ENCODE assay signal across 25 mouse cellular contexts in genomic region chr11:84518261-84518660, GRCm38 (mm10). TPM values are rescaled to one million over a fixed set of nuclear protein-coding genes. Genes with fewer than 3 reads are reported as not detected.
DNase-seq lines count a peak whose midpoint lies in the region; ATAC-seq and TF ChIP-seq lines count a peak whose summit lies in the region.
"Had no signal": no experiment of that assay in that cellular context is flagged by ENCODE, and none has a peak within 500 bp of the region (broad histone marks: within the 10 kb centered on the region; RNA-seq: fewer than 3 reads in every experiment).

No protein-coding gene starts in this region.

- H3K4me2 ChIP-seq in hindbrain, embryonic 11.5 days (replicated peaks; ENCODE audit: low read depth, low read length), result no peak overlapping the region
- H3K4me2 ChIP-seq in hindbrain, embryonic 13.5 days, result peak overlapping the region; percentile 58
- peak overlapping the region; percentile 44; the same call in 1 of the 2 replicates for H3K4me2 ChIP-seq in midbrain, postnatal 0 days (ENCODE audit: low read depth, low read length, poor library complexity, severe bottlenecking)
- H3K4me2 ChIP-seq: embryonic facial prominence, embryonic 15.5 days; forebrain, embryonic 15.5 days; limb, embryonic 13.5 days; liver, embryonic 12.5 days had no signal

- H3K4me3 ChIP-seq in hindbrain, embryonic 10.5 days, result 0 out of 2 replicates have a peak overlapping the region, but pooled peaks have one; percentile 7
- no peak overlapping the region for H3K4me3 ChIP-seq in hindbrain, embryonic 11.5 days (ENCODE audit: low read depth, low read length)
- peak overlapping the region; percentile 64 for H3K4me3 ChIP-seq in hindbrain, embryonic 13.5 days
- peak overlapping the region; percentile 49 for H3K4me3 ChIP-seq in midbrain, postnatal 0 days (ENCODE audit: low read depth, low read length)
- no peak overlapping the region for H3K4me3 ChIP-seq in heart, embryonic 10.5 days
- H3K4me3 ChIP-seq: embryonic facial prominence, embryonic 15.5 days; forebrain, embryonic 15.5 days; layer of hippocampus, adult 2 months; limb, embryonic 13.5 days; liver, embryonic 12.5 days had no signal

- no peak for ATAC-seq in hindbrain, embryonic 11.5 days (ENCODE audit: low FRiP score)
- no peak for ATAC-seq in hindbrain, embryonic 13.5 days (ENCODE audit: low FRiP score)
- no peak for ATAC-seq in midbrain, postnatal 0 days (ENCODE audit: low FRiP score)
- no peak for ATAC-seq in CD4-positive, CD25-positive, alpha-beta regulatory T cell, adult 4 months
- ATAC-seq: forebrain, embryonic 15.5 days; liver, embryonic 12.5 days had no signal

- H3K27ac ChIP-seq in hindbrain, embryonic 10.5 days, result no peak overlapping the region
- no peak overlapping the region for H3K27ac ChIP-seq in hindbrain, embryonic 11.5 days (ENCODE audit: low read depth, low read length)
- peak overlapping the region; percentile 96; the same call in 1 of the 2 replicates for H3K27ac ChIP-seq in hindbrain, embryonic 13.5 days
- no peak overlapping the region for H3K27ac ChIP-seq in midbrain, postnatal 0 days (ENCODE audit: low read depth, low read length)
- H3K27ac ChIP-seq in heart, embryonic 10.5 days, result no peak overlapping the region
- H3K27ac ChIP-seq: embryonic facial prominence, embryonic 15.5 days; forebrain, embryonic 15.5 days; layer of hippocampus, adult 2 months; limb, embryonic 13.5 days; liver, embryonic 12.5 days; stomach, postnatal 0 days had no signal

- 0 out of 2 replicates have a peak, but pooled peaks cover 4% of the 10 kb centered on the region for H3K9me3 ChIP-seq in hindbrain, embryonic 10.5 days
- no peaks in the 10 kb centered on the region for H3K9me3 ChIP-seq in hindbrain, embryonic 11.5 days (ENCODE audit: control insufficient read depth, low read length)
- H3K9me3 ChIP-seq in hindbrain, embryonic 13.5 days, result no peaks in the 10 kb centered on the region
- H3K9me3 ChIP-seq in midbrain, postnatal 0 days (ENCODE audit: low read length), result no peaks in the 10 kb centered on the region
- no peaks in the 10 kb centered on the region for H3K9me3 ChIP-seq in heart, embryonic 10.5 days
- H3K9me3 ChIP-seq: embryonic facial prominence, embryonic 15.5 days; forebrain, embryonic 15.5 days; limb, embryonic 13.5 days; liver, embryonic 12.5 days had no signal

- H3K9ac ChIP-seq in hindbrain, embryonic 11.5 days (ENCODE audit: low read depth, low read length), result no peak overlapping the region
- peak overlapping the region; percentile 93 for H3K9ac ChIP-seq in hindbrain, embryonic 13.5 days
- no peak overlapping the region for H3K9ac ChIP-seq in midbrain, postnatal 0 days (replicated peaks; ENCODE audit: low read length, poor library complexity, severe bottlenecking)
- H3K9ac ChIP-seq: embryonic facial prominence, embryonic 15.5 days; forebrain, embryonic 15.5 days; limb, embryonic 13.5 days; liver, embryonic 12.5 days had no signal

- WGBS in hindbrain, embryonic 10.5 days, result 30% methylated on average over 5 of the region's 5 CpGs
- WGBS in hindbrain, embryonic 11.5 days, result 35% methylated on average over 5 of the region's 5 CpGs
- 29% methylated on average over 5 of the region's 5 CpGs for WGBS in hindbrain, embryonic 13.5 days
- 29% methylated on average over 5 of the region's 5 CpGs for WGBS in midbrain, postnatal 0 days
- WGBS in heart, embryonic 10.5 days, result 68% methylated on average over 5 of the region's 5 CpGs

- peaks cover 95% of the 10 kb centered on the region for H3K27me3 ChIP-seq in hindbrain, embryonic 10.5 days (ENCODE audit: insufficient read depth, poor library complexity, severe bottlenecking)
- H3K27me3 ChIP-seq in hindbrain, embryonic 11.5 days (ENCODE audit: control insufficient read depth, insufficient read depth, low read length), result peaks cover 74% of the 10 kb centered on the region
- peaks cover 78% of the 10 kb centered on the region for H3K27me3 ChIP-seq in hindbrain, embryonic 13.5 days
- peaks cover 40% of the 10 kb centered on the region for H3K27me3 ChIP-seq in midbrain, postnatal 0 days (ENCODE audit: insufficient read depth, low read length)
- peaks cover 93% of the 10 kb centered on the region for H3K27me3 ChIP-seq in heart, embryonic 10.5 days (ENCODE audit: insufficient read depth, poor library complexity, severe bottlenecking)

- H3K36me3 ChIP-seq in hindbrain, embryonic 10.5 days, result 0 out of 2 replicates have a peak, but pooled peaks cover 7% of the 10 kb centered on the region
- no peaks in the 10 kb centered on the region for H3K36me3 ChIP-seq in hindbrain, embryonic 11.5 days (ENCODE audit: control insufficient read depth, insufficient read depth, low read length)
- peaks cover 11% of the 10 kb centered on the region for H3K36me3 ChIP-seq in hindbrain, embryonic 13.5 days
- no peaks in the 10 kb centered on the region for H3K36me3 ChIP-seq in midbrain, postnatal 0 days (ENCODE audit: insufficient read depth, low read length)
- no peaks in the 10 kb centered on the region for H3K36me3 ChIP-seq in heart, embryonic 10.5 days
- H3K36me3 ChIP-seq: embryonic facial prominence, embryonic 15.5 days; forebrain, embryonic 15.5 days; limb, embryonic 13.5 days; liver, embryonic 12.5 days had no signal

- no peak for TF ChIP-seq CTCF in midbrain, postnatal 0 days (IDR thresholded peaks at IDR 0.05)

- H3K4me1 ChIP-seq in hindbrain, embryonic 10.5 days (replicated peaks), result peaks cover 24% of the 10 kb centered on the region
- H3K4me1 ChIP-seq in hindbrain, embryonic 11.5 days (replicated peaks; ENCODE audit: control insufficient read depth, insufficient read depth, low read length), result no peaks in the 10 kb centered on the region
- H3K4me1 ChIP-seq in hindbrain, embryonic 13.5 days (replicated peaks), result peaks cover 31% of the 10 kb centered on the region
- no peaks in the 10 kb centered on the region for H3K4me1 ChIP-seq in midbrain, postnatal 0 days (ENCODE audit: insufficient read depth, low read length)
- H3K4me1 ChIP-seq in heart, embryonic 10.5 days, result peaks cover 19% of the 10 kb centered on the region

- DNase-seq in hindbrain, embryonic 10.5 days (ENCODE audit: low spot score), result no peak
- DNase-seq in hindbrain, embryonic 11.5 days (ENCODE audit: low spot score), result no peak
- peak; percentile 6 for DNase-seq in induced T-regulatory cell, adult 2 months (ENCODE audit: low read depth)
- no peak for DNase-seq in midbrain, postnatal 0 days (ENCODE audit: low spot score)
- DNase-seq in heart, embryonic 10.5 days (ENCODE audit: low spot score), result no peak
- no peak for DNase-seq in cerebellum, postnatal 14 days
- DNase-seq: cerebellum, adult 11-12 months; kidney, adult 8-10 months; kidney, postnatal 14 days; lung, adult 18-20 months; lung, postnatal 10 days; right cerebral cortex, postnatal 14 days; thymus, adult 2 months had no signal

RNA-seq across cellular contexts. Expression of gene Aatf, which starts 4.9 kb away (rescaled TPM):
- 46.8 and 52.1 TPM in 2 replicates for polyA plus RNA-seq in hindbrain, embryonic 10.5 days (2016; fragmentation: Nextera tagmentation; extraction: Ambion mirVana)
- polyA plus RNA-seq in hindbrain, embryonic 11.5 days (2014; fragmentation: Nextera tagmentation; extraction: Ambion mirVana), result 59.9 and 64.5 TPM in 2 replicates
- polyA plus RNA-seq in hindbrain, embryonic 13.5 days (2015; fragmentation: Nextera tagmentation; extraction: Ambion mirVana), result 56.9 and 57.4 TPM in 2 replicates
- 24.8 and 27.3 TPM in 2 replicates for total RNA-seq in midbrain, postnatal 0 days (2014; rRNA removed)
- 34.9 and 39.2 TPM in 2 replicates for polyA plus RNA-seq in midbrain, postnatal 0 days (2015; fragmentation: Nextera tagmentation; extraction: Ambion mirVana)
- polyA plus RNA-seq in CD4-positive, CD25-positive, alpha-beta regulatory T cell, adult 4 months (2017; shearing (Covaris generic)), result 10 to 100 TPM; 34.6 to 46.3 TPM
- polyA plus RNA-seq in heart, embryonic 10.5 days (2016; fragmentation: Nextera tagmentation; extraction: Ambion mirVana), result 33.3 and 45.3 TPM in 2 replicates

RNA-seq across cellular contexts. Expression of gene Lhx1, which starts 7.1 kb away (rescaled TPM):
- 9.8 and 30.5 TPM in 2 replicates for polyA plus RNA-seq in hindbrain, embryonic 10.5 days (2016; fragmentation: Nextera tagmentation; extraction: Ambion mirVana)
- polyA plus RNA-seq in hindbrain, embryonic 11.5 days (2014; fragmentation: Nextera tagmentation; extraction: Ambion mirVana), result 53.3 and 57.3 TPM in 2 replicates
- 64.6 and 67.7 TPM in 2 replicates for polyA plus RNA-seq in hindbrain, embryonic 13.5 days (2015; fragmentation: Nextera tagmentation; extraction: Ambion mirVana)
- 34.2 and 44.9 TPM in 2 replicates for total RNA-seq in midbrain, postnatal 0 days (2014; rRNA removed)
- 21.3 and 22.5 TPM in 2 replicates for polyA plus RNA-seq in midbrain, postnatal 0 days (2015; fragmentation: Nextera tagmentation; extraction: Ambion mirVana)
- polyA plus RNA-seq in CD4-positive, CD25-positive, alpha-beta regulatory T cell, adult 4 months (2017; shearing (Covaris generic)), result not detected
- polyA plus RNA-seq in heart, embryonic 10.5 days (2016; fragmentation: Nextera tagmentation; extraction: Ambion mirVana), result 0.09 TPM in 1 of 2 replicates, not detected in the other
- total RNA-seq: gastrocnemius, adult 8-10 months; heart, postnatal 25 days; left cerebral cortex, adult 18-20 months had no signal
- polyA plus RNA-seq: heart, embryonic 14.5 days; liver, embryonic 12.5 days; stomach, postnatal 0 days had no signal

Comparison
In these comparisons a context has a peak if more than half of its experiments do, and no peak if none do; other contexts are left out.
1. H3K4me3 ChIP-seq: peak in hindbrain, embryonic 10.5 days (single experiment), hindbrain, embryonic 13.5 days (single experiment) and midbrain, postnatal 0 days (single experiment); none in hindbrain, embryonic 11.5 days (single experiment) and heart, embryonic 10.5 days (single experiment).